ENCODE assay signal across 20 mouse cellular contexts in genomic region chr10:95090641-95091040, GRCm38 (mm10).
"Had no signal": no experiment of that assay in that cellular context is flagged by ENCODE, and none has a peak within 500 bp of the region (broad histone marks: within the 10 kb centered on the region; RNA-seq: fewer than 3 reads in every experiment).

No protein-coding gene starts in this region.

- H3K36me3 ChIP-seq: limb, embryonic 12.5 days; limb, embryonic 15.5 days; liver, embryonic 12.5 days; liver, embryonic 15.5 days; lung, embryonic 15.5 days; midbrain, embryonic 10.5 days; midbrain, embryonic 13.5 days; stomach, embryonic 15.5 days had no signal

- H3K27me3 ChIP-seq: lung, embryonic 15.5 days; stomach, embryonic 15.5 days had no signal

- H3K4me1 ChIP-seq: liver, embryonic 12.5 days; liver, embryonic 15.5 days; stomach, embryonic 15.5 days had no signal

- H3K27ac ChIP-seq: limb, embryonic 12.5 days; limb, embryonic 15.5 days; liver, embryonic 12.5 days; liver, embryonic 15.5 days; lung, embryonic 15.5 days; midbrain, embryonic 10.5 days; midbrain, embryonic 13.5 days; stomach, embryonic 15.5 days had no signal

- DNase-seq: kidney, adult 11 months; kidney, postnatal 14 days; left cerebral cortex, postnatal 4 days; lung, adult 18-20 months; lung, postnatal 36 days; right cerebral cortex, adult 18-20 months; right cerebral cortex, postnatal 14 days; right cerebral cortex, postnatal 4 days; spleen, adult 18-20 months; thymus, postnatal 25 days had no signal

- H3K4me3 ChIP-seq: limb, embryonic 12.5 days; limb, embryonic 15.5 days; liver, embryonic 12.5 days; liver, embryonic 15.5 days; lung, embryonic 15.5 days; megakaryocyte, embryonic 14.5 days; midbrain, embryonic 10.5 days; midbrain, embryonic 13.5 days; myocyte; stomach, embryonic 15.5 days had no signal
